Mouse (Mus musculus): Measurements from ENCODE around the gene Dpm2.

GRCm38 (mm10) chr2:32570698-32571494 is at the start of gene Dpm2:
- TF ChIP-seq CTCF (IDR thresholded peaks at IDR 0.05; ENCODE audit: control insufficient read depth, insufficient read depth, insufficient read length) (no peak), MAX (IDR thresholded peaks at IDR 0.05) (peak; percentile 23), USF1 (IDR thresholded peaks at IDR 0.05; ENCODE audit: low read depth) (peak; percentile 98), MYOG (IDR thresholded peaks at IDR 0.05; ENCODE audit: control insufficient read depth, extremely low read depth, insufficient read length) (no peak), MYOD1 (IDR thresholded peaks at IDR 0.05; ENCODE audit: control insufficient read depth, insufficient read length, low read depth) (no peak)

Measured in C2C12 (cell line).